Mouse (Mus musculus) lung, adult 18-20 months (tissue): Measurements from ENCODE around the gene Egln3.

Source experiments
- DNase-seq, 2 experiments: peaks; one replicate each; pipeline ENCODE4 v3.0.0; 2022; ENCODE audit warnings: mixed read lengths in 2 of 2

Gene Egln3

GRCm38 (mm10) chr12:54203656-54204045 lies at the start of gene Egln3:
Gene Egln3 (minus strand): TSS chr12:54203860.
- DNase-seq = peak; percentile 77 to 79

- no peak for DNase-seq
Observed at GRCm38 (mm10) chr12:54253449-54253848, 49.8 kb upstream of the Egln3 start.

DNA sequence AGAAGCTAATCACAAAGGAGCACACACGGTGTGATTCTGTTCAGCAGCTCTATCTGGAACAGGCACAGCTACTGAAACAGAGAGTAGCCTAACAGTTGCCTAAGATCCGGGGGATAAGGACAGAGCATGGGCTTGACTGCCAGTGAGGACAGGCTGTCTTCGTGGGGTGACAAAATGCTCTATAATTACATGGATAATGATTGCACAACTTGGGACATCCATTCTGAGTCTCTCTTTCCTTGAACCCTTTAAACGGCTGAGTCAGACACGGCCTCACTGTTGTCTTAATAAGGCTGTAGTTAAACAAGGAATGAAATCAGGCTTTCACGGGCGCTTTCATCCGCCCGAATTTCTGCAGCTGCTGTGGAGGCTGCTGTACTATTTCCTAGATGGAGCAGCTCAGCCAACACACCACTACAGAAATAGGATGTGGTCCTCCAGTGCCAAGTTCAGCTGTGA lies 48.3 kb upstream of the Egln3 start:
- DNase-seq = peak in 1 of 2 experiments; percentile 15

DNA sequence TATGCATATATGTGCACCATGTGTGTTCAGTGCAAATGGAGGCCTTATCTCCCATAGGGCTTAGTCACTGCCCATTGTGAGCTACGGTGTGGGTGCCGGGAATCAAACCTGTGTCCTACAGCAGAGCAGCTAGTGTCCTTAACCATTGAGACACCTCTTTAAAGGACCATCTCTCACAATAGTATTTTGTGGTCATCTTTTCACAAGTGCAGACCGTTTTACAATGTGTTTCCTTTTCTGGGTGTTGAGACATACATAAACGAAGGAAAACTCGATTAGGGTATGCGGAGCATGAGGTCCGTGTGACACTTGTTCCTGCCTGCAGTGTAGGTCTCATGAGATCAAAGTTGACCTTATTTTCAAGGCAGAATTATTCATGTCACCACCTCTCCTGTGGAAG lies 44.2 kb upstream of the Egln3 start:
- DNase-seq = no peak

DNA sequence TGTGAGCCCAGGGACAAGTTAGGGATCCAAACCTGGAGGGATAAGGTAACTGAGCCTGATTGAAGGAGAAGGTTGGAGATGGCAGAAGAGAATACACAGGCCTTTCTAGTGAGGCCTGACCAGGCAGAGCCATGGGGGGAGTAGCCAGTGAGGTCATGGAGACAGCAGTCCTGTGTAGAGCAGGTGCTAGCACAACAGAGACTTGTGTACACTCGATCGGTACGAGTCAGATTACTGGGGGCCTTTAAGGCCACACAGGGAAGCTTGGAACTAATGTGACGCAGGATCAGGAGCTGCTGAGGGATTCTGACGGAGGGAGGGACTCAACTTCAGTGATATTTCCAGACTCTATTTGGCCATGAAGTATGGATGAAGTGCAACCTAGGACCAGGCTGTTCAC lies 39.5 kb upstream of the Egln3 start:
- no peak for DNase-seq

- no peak for DNase-seq
Observed at GRCm38 (mm10) chr12:54241976-54242375, 38.3 kb upstream of the Egln3 start.

DNA sequence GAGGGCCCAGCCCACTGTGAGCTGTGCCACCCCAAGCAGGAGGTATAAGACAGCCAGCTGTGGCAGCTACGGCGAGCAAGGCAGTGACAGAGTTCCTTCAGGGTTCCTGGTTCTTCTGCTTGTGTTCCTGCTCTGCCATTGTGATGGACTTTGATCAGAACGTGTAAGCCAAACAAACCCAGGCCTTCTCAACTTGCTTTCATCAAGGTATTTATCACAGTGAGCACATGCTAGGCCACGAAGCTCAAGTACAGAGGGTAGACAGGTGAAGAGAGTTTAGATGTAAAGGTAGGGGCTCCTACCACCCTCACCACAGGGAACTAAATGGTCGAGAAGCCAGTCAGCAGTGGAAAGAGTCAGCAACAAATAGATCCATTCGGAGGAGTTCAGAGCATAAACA lies 30.1 kb upstream of the Egln3 start:
- no peak for DNase-seq

GRCm38 (mm10) chr12:54232996-54233603 lies 29.4 kb upstream of the Egln3 start:
- DNase-seq = no peak

DNA sequence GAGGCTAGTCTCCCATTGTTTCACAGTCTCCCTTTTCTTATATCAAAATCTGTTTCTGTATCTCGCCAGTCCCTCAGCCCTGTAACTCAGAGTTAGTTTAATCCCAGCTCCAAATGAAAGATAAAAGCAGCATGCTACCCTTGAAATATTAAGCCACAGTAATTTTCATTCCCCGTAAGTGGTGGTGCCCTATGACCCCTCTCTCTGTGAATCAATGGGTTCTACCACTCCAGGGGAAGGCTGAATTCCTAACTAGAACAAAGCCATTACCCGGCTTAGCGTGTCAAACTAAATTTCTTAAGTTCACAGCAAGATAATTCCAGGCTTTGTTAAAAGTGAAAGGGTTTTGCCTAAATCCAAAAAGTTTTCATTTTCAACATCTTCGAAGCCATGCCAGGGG lies 28.8 kb upstream of the Egln3 start:
- DNase-seq = no peak

GRCm38 (mm10) chr12:54227551-54227950 lies 23.9 kb upstream of the Egln3 start:
- DNase-seq = no peak

DNA sequence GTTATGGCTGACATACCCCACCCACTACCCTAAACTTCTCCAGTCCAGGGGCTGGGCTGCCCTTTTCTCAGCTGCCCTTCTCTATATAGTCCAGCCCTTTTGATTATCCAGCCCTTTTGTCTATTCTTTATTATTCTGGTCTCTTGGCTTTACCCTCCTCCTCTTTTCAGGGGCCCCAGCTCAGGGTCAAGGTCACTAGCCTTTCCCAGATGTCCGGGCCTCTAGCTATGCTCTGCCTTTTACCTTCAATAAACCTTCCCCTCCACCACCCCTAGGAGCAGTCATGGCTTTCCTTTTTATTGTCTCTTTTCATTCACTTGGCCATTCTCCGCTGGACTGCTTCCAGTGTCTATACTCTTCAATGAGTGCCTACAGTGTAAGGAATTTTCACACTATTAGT lies 22.7 kb upstream of the Egln3 start:
- peak in 1 of 2 experiments; percentile 3 for DNase-seq

DNA sequence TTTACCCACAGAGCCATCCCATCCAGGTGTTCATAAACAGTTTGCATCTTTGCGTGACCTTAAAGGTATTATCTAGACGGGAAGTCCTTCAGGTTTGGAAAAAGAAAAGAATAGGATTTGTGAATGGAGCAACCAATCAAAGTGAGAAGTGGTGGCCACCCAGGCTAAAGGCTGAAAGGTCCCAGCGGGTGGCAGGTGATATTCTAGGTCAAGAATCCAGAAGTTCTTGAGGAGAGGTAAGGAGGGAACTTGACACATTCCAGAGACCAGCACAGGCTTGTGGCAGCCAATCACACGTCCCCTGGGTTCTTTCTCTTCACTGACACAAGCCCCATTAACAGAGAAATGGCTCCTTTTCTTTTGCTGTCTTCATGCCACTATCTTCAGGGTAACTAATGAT lies 21.9 kb upstream of the Egln3 start:
- no peak for DNase-seq

- no peak for DNase-seq
Observed at GRCm38 (mm10) chr12:54225090-54225489, 21.4 kb upstream of the Egln3 start.

DNA sequence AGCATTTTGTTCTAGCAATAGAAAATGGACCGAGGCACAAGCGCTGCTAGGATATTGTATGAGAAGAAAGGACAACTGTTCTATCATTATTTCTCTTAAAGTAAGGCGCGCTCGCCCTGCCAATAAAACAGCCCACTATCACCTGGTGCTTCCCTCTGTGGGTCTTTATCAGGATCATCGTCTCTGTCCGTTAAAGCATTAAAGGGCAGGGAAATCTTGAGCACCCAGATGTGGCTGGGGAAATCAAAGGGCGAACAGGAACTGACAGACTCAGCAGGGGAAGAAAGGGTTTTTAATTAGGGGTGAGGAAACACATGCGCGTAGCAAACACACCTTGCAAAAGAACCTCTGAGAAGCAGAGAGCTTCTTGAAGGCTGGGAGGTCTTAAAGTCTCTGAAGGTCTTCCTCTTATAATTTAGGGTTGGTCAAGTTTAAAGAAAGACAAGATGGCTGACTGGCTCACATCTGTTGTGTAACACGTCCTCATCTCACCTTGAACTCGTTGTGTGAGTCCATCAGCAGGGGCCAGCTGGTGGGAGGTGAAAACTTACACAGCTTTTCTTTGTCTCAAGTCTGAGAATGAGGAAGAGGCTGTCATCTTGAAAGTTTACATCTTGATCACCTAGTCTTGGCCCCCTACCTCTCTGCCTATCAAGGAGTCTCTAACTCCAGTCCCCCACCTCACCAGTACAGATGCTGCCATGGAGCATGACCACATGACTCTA lies 18.5 kb upstream of the Egln3 start:
- DNase-seq = no peak

- no peak for DNase-seq
Observed at GRCm38 (mm10) chr12:54216673-54217072, 13.0 kb upstream of the Egln3 start.

DNA sequence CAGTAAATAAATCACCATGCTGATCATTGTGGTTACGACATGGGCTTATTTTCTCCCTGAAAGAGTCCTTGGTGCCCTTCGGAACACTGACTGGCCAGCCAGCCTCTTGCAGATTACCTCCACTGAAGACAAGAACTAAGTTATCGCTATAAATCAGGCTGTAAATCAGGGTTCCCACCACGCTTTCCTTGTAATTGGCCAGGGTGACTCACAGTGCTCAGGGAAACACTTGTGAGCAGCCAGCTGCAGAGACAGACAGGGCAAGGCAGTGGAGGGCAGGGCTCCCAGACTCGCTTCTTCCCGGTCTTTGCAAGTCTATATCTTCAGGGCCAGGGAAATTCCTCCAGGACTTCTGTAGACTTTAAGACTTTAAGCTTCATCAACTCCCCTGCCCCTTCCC lies 10.8 kb upstream of the Egln3 start:
- DNase-seq = no peak

DNA sequence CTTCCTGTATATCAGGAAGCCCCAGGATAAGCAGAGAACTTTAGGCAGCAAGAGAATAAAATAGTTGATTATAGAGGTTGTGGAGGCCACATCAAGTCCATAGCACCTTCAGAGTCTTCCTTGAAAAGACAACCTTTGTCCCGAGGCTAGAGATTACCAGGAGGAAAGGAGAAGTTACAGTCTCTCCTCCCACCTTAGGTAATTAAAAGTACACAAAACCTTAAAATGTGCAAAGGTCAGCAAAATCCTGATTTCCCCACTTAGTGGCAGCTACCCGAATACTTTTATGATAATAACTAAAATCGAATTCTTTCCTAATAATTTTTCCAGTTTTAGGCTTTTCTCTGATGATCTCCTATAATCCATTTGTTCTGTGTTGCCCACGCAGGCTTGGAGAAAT lies 10.2 kb upstream of the Egln3 start:
- DNase-seq = no peak

DNA sequence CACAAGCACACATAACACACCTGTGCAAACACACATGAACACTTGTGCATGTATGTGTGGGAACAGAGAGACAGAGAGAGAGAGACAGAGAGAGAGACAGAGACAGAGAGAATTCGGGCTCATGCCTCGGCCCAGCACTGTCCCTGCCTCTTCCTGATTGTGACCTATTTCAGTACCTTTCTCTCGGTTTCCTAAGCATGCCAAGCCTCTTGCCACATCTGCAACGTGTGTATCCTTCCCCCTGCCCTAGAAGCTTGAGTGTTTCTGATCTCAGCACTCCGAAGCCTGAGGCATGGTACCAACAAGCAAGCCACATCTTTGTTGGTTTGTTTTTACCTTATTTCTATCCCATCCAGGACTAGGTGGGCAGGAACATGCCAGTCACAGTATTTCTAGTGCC lies 9.6 kb upstream of the Egln3 start:
- no peak for DNase-seq

DNA sequence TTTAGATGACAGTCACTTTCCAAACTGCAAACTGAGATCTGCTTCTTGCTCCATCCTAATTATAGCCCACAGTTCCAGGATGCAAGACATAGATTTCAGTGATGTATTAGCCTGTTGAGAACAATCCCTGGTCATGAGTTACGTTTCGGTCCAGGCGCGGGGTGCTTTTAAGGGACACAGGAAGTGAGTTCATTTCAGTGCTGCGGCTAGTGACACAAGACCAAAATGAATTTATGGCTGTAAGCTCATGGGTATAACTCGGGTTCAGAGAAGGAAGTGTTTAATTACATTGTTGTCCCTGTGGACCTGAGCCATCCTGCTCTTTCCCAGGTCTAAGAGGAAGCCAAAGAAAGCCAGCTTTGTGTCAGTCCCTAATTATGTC lies 5.5 kb upstream of the Egln3 start:
- no peak for DNase-seq

- DNase-seq = no peak
Observed at GRCm38 (mm10) chr12:54208433-54209181, 4.9 kb upstream of the Egln3 start.

- DNase-seq = no peak
Observed at GRCm38 (mm10) chr12:54205731-54206130, 2.1 kb upstream of the Egln3 start.

- peak; percentile 14 to 26 for DNase-seq
Observed at GRCm38 (mm10) chr12:54205195-54205594, 1.5 kb upstream of the Egln3 start.

DNA sequence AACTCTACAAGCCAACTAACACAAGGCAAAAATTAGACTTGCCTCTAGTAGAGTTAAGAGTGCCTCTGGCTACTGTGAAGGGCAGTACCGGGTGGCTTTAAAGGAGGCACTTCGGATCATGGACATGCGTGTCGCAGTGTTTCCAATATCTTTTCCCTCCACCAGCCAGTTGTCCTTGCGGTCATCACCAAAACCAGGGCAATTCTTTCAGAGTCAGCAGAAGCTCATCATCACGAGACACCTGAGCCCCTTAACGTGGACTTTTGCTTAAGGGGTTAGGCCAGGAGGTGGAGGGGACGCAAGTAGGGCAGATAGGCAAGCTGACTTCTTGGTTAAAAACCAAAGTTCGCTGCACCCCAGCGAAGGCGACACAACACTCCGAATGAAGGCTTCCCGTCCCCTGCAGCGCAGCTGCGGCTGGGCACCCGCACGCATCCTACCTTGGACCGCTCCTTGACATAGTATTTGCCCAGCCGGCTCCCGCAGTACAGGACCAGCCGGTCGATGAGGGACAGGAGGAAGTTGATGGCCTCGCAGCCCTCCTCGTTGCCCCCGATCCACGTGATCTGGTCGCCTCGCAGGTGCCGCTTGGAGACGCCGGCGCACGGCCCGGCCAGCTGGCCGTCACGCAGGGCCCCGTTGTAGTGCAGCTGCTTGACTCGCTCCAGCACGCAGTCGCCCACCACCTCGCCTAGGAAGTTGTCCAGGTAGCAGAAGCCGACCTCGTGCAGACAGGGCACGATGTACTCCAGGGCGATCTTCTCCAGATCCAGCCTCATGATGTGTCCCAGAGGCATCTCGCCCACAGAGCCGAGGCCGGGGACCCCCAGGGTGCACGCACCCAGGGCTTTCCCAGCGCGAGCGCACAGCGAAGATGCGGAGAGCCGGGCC lies 650 bp downstream of the Egln3 start:
- DNase-seq = peak; percentile 7 to 13
